ENCODE assay signal across 8 mouse cellular contexts in genomic region chr17:44256583-44256982, GRCm38 (mm10).
DNase-seq lines count a peak whose midpoint lies in the region; ATAC-seq lines count a peak whose summit lies in the region.

No protein-coding gene starts in this region.

- no peaks in the 10 kb centered on the region for H3K36me3 ChIP-seq in hindbrain, embryonic 10.5 days
- H3K36me3 ChIP-seq in hindbrain, embryonic 12.5 days = no peaks in the 10 kb centered on the region
- H3K36me3 ChIP-seq in limb, embryonic 10.5 days = no peaks in the 10 kb centered on the region
- H3K36me3 ChIP-seq in midbrain, embryonic 16.5 days (ENCODE audit: control insufficient read depth, insufficient read depth, low read length) = no peaks in the 10 kb centered on the region

- peaks cover 37% of the 10 kb centered on the region for H3K27me3 ChIP-seq in hindbrain, embryonic 10.5 days (ENCODE audit: insufficient read depth, poor library complexity, severe bottlenecking)
- peaks cover 15% of the 10 kb centered on the region for H3K27me3 ChIP-seq in hindbrain, embryonic 12.5 days
- peaks cover 55% of the 10 kb centered on the region for H3K27me3 ChIP-seq in limb, embryonic 10.5 days (ENCODE audit: low read depth, poor library complexity, severe bottlenecking)
- no peaks in the 10 kb centered on the region; the same call in 1 of the 2 replicates for H3K27me3 ChIP-seq in midbrain, embryonic 16.5 days (ENCODE audit: control insufficient read depth, insufficient read depth, low read depth, low read length)

- DNase-seq in hindbrain, embryonic 10.5 days (ENCODE audit: low spot score) = peak; percentile 79
- DNase-seq in embryo, embryonic 10 days (ENCODE audit: low spot score) = peak; percentile 91
- peak; percentile 58 for DNase-seq in gastrocnemius, postnatal 25 days
- peak; percentile 77 for DNase-seq in kidney, adult 18-20 months
- peak; percentile 87 for DNase-seq in limb, embryonic 10.5 days (ENCODE audit: low spot score)
- DNase-seq in spleen, adult 18-20 months = peak; percentile 39 to 62

- H3K4me1 ChIP-seq in hindbrain, embryonic 10.5 days (replicated peaks) = no peaks in the 10 kb centered on the region
- H3K4me1 ChIP-seq in hindbrain, embryonic 12.5 days = peaks cover 4% of the 10 kb centered on the region; the same call in 1 of the 2 replicates
- peaks cover 26% of the 10 kb centered on the region for H3K4me1 ChIP-seq in limb, embryonic 10.5 days
- H3K4me1 ChIP-seq in midbrain, embryonic 16.5 days (ENCODE audit: control insufficient read depth, insufficient read depth, low read length) = no peaks in the 10 kb centered on the region

- H3K9ac ChIP-seq in hindbrain, embryonic 12.5 days = no peak overlapping the region
- H3K9ac ChIP-seq in midbrain, embryonic 16.5 days (ENCODE audit: low read depth, low read length) = no peak overlapping the region

- 6% methylated on average over 6 of the region's 6 CpGs for WGBS in hindbrain, embryonic 10.5 days
- 7% methylated on average over 6 of the region's 6 CpGs for WGBS in hindbrain, embryonic 12.5 days
- WGBS in limb, embryonic 10.5 days = 10% methylated on average over 6 of the region's 6 CpGs
- WGBS in midbrain, embryonic 16.5 days = 3% methylated on average over 6 of the region's 6 CpGs

- no peak overlapping the region for H3K4me2 ChIP-seq in hindbrain, embryonic 12.5 days (replicated peaks)
- H3K4me2 ChIP-seq in midbrain, embryonic 16.5 days (ENCODE audit: low read length) = no peak overlapping the region

- no peak overlapping the region for H3K4me3 ChIP-seq in hindbrain, embryonic 10.5 days
- no peak overlapping the region for H3K4me3 ChIP-seq in hindbrain, embryonic 12.5 days
- H3K4me3 ChIP-seq in limb, embryonic 10.5 days = no peak overlapping the region
- no peak overlapping the region for H3K4me3 ChIP-seq in midbrain, embryonic 16.5 days (ENCODE audit: low read depth, low read length)

- no peak; the same call in 1 of the 2 replicates for ATAC-seq in hindbrain, embryonic 12.5 days (ENCODE audit: low FRiP score)
- peak; percentile 77 for ATAC-seq in midbrain, embryonic 16.5 days

- no peak overlapping the region for H3K27ac ChIP-seq in hindbrain, embryonic 10.5 days
- H3K27ac ChIP-seq in hindbrain, embryonic 12.5 days = no peak overlapping the region
- H3K27ac ChIP-seq in limb, embryonic 10.5 days = no peak overlapping the region
- no peak overlapping the region for H3K27ac ChIP-seq in midbrain, embryonic 16.5 days (ENCODE audit: low read length)

- H3K9me3 ChIP-seq in hindbrain, embryonic 10.5 days = no peaks in the 10 kb centered on the region
- no peaks in the 10 kb centered on the region for H3K9me3 ChIP-seq in hindbrain, embryonic 12.5 days (replicated peaks)
- H3K9me3 ChIP-seq in limb, embryonic 10.5 days (replicated peaks) = no peaks in the 10 kb centered on the region
- no peaks in the 10 kb centered on the region for H3K9me3 ChIP-seq in midbrain, embryonic 16.5 days (replicated peaks; ENCODE audit: control insufficient read depth, low read length, poor library complexity, severe bottlenecking)
